Mouse (Mus musculus) kidney, postnatal 10 days (tissue): ENCODE results near the gene Castor1.

ENCODE experiments used
- DNase-seq: peaks from one replicate; pipeline ENCODE4 v3.0.0; 2021; ENCODE audit warnings: mixed read lengths

The Castor1 gene

GRCm38 (mm10) chr11:4207655-4208054, 10.4 kb upstream of the Castor1 start:
- no peak for DNase-seq

- DNase-seq = no peak
Measured at GRCm38 (mm10) chr11:4209556-4209955, 8.5 kb upstream of the Castor1 start.

- DNase-seq = no peak
Measured at GRCm38 (mm10) chr11:4210786-4211185, 7.2 kb upstream of the Castor1 start.

GRCm38 (mm10) chr11:4213107-4213506, 4.9 kb upstream of the Castor1 start:
- no peak for DNase-seq

GRCm38 (mm10) chr11:4214572-4214971, 3.5 kb upstream of the Castor1 start:
- DNase-seq = no peak

- DNase-seq = no peak
Measured at GRCm38 (mm10) chr11:4215061-4215460, 3.0 kb upstream of the Castor1 start.

- peak; percentile 76 for DNase-seq
Measured at GRCm38 (mm10) chr11:4216248-4217000, 1.6 kb upstream of the Castor1 start.

- no peak for DNase-seq
Measured at GRCm38 (mm10) chr11:4218637-4219036, 612 bp downstream of the Castor1 start.

GRCm38 (mm10) chr11:4219317-4219751, 1.3 kb downstream of the Castor1 start:
- DNase-seq = peak; percentile 89

- no peak for DNase-seq
Measured at GRCm38 (mm10) chr11:4219908-4220307, 1.9 kb downstream of the Castor1 start.

GRCm38 (mm10) chr11:4220443-4221400, 2.7 kb downstream of the Castor1 start:
- peak; percentile 89 for DNase-seq

- no peak for DNase-seq
Measured at GRCm38 (mm10) chr11:4222046-4222950, 4.3 kb downstream of the Castor1 start.

GRCm38 (mm10) chr11:4223393-4224188, 5.6 kb downstream of the Castor1 start:
- DNase-seq = no peak

- DNase-seq = no peak
Measured at GRCm38 (mm10) chr11:4224223-4224622, 6.2 kb downstream of the Castor1 start.

- DNase-seq = no peak
Measured at GRCm38 (mm10) chr11:4226569-4227325, 8.7 kb downstream of the Castor1 start.

- no peak for DNase-seq
Measured at GRCm38 (mm10) chr11:4228463-4228862, 10.4 kb downstream of the Castor1 start.

- DNase-seq = no peak
Measured at GRCm38 (mm10) chr11:4229841-4230240, 11.8 kb downstream of the Castor1 start.

- no peak for DNase-seq
Measured at GRCm38 (mm10) chr11:4231435-4231834, 13.4 kb downstream of the Castor1 start.

- no peak for DNase-seq
Measured at GRCm38 (mm10) chr11:4232644-4233043, 14.6 kb downstream of the Castor1 start.

GRCm38 (mm10) chr11:4235052-4235655, 17.1 kb downstream of the Castor1 start:
- DNase-seq = no peak
